Mouse (Mus musculus) hindlimb bud, embryonic 11.5 days (tissue): ENCODE data around the gene Ncs1.

Experiments
- DNase-seq: peaks from one replicate; pipeline ENCODE4 v3.0.0-alpha.2; 2012; ENCODE audit warnings: low read depth, low spot score; ENCODE audit errors: extremely low spot score

Ncs1 gene

DNA sequence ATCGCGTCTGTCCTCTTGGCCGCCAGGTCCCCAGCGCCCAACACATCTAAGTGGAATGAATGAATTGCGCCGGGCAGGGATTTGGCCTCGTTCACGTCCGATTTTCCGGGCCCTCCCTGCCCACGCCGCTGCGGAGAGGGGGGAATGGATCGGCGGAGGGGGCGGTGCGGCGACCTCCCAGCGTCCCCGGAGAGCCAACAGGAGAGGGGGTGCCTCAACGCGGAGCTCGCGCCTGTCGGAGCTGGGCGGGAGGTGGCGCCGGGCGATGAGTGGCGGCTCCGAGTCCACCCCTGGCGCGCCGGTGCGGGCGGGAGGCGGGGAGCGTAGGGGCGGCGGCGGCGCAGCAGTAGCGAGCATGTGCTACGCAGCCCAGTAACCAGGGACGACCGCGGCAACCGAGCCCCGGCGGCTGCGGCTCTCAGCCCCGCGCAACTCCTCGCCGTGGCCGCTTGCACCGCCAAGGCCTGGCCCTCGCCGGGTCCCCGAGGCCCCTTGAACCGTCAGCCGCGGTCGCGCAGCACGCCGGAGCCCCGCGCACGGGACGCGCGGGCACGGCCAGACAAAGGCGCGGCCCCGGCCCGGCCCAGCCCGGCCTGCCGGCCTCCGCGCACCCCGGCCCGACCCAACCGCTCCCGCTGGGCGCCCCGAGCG is at the start of gene Ncs1:
TSS of gene Ncs1 (plus strand) at position 333 of the 651 bp plus-strand sequence.
- no peak for DNase-seq

DNA sequence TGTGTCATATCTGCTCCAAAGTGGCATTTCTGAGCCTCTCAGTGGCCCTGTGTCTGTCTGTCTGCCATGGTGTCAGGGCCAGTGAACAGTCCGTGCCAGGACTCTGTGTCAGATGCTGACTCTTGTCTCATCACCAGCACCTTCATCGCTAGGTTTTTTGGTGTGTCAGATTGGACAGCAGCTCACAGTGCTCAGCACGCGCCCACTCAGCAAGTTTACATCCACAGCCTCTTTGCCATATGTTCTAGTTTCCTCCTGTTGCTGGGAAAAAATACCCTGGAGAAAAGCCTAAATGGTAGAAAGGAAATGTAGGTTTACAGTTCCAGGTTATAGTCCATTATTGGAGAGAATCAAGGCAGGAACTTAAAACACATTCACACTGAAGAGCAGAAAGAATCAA is 47.0 kb upstream of the Ncs1 start:
- no peak for DNase-seq

- DNase-seq: no peak
Measured at GRCm38 (mm10) chr2:31200051-31200450, 45.6 kb upstream of the Ncs1 start.

DNA sequence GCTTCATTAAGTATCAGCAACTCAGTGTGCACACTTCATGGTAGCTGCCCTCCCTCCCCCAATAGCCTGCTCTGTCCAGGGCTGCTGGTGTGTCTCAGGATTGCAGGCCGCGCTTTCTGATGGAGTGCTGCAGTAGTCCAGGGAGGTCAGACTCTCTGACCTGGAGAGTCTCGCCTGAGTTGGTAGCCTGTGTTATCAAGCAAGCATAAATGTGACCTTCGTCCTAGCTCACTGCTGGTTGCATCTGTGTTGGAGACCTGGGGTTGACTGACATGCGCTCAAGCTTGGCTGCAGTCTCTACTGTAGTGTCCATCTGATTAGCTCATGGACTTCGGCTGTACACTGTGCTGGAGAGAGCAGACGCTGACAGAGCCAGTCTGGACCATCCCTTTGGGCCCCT is 43.8 kb upstream of the Ncs1 start:
- DNase-seq: no peak

DNA sequence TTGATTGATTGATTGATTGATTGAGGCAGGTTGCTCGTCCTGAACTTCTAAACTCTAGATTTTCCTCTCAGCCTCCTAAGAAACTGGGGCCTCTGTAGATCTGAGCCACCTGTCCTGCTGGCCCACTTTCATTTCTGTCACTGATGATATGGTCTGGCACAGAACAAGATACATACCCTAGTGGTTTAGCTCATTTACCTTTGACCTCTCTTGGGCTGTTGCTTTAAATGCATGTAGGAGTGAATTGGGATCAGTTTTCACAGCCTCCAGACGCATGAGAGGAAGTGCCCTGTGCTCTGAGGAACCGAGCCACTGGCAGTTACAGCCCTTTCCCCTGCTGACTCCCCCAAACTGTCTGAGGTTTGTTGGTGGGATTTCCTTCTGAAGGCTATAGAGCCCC is 43.3 kb upstream of the Ncs1 start:
- DNase-seq: no peak

- no peak for DNase-seq
Measured at GRCm38 (mm10) chr2:31202956-31203355, 42.7 kb upstream of the Ncs1 start.

DNA sequence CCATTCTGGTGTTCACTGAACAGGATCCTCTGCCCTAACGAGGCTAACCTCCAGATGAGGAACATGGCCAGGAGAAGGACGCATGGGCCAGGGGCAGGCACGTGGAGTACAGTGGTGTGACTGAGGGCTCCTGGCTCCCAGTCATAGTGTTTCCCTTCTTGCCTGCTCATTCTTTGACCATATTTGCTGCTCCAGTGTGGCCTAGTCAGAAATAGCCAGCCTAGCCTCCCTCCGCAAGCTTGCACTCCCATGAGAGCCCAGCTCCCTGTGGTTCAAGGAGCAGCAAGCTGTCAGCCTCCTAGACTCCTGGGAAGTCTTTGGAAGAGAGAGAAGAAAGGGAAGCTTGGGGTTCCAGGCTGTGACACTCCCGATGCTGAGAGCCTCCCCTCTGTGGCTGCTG is 40.9 kb upstream of the Ncs1 start:
- DNase-seq: no peak

DNA sequence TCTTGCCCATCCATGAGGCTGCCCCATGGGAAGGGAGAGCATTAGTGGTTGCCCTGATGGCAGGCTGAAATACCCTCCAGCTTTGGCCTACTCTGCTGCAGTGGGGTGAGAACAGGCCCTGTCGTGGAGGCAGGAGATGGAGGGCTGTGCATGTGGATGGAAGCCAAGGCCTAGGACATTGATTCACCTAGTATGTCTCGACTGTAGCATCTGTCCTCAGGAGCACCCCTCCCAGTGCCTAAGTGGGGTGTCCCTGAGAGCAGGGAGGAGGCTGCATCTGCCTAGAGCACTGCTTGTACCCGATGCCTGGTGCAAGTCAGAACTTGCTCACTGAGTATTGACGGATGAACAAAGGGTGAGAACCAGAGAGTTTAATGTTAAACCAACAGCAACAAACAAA is 39.4 kb upstream of the Ncs1 start:
- no peak for DNase-seq

GRCm38 (mm10) chr2:31206882-31207281 is 38.7 kb upstream of the Ncs1 start:
- DNase-seq: no peak

DNA sequence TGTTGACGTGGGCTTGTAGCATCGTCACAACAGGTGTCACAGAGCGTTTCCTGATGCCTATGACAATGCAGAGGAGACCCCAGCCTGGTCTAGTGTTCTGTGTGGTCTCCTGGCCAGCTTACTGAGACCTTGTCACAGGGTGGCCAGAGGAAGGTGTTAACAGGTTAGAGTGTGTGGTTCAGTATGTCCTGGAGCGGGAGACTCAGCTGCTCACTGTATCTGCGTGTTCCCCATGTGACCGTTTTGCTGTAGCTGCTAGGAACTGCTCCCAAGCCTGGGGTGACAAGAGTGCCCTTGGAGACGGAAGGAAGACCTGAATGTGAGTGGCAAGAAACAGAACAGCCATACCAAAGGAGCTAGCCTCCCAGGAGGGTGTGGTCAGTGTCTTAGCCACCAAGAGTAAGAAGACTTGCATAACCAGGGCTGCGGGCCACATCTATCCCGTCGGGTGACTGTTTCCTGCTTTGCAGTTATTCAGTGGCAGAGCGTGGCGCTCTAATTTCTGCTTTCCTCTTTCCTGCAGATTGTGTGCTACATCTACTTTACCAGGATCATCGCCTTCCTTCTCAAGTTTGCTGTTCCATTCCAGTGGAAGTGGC is 37.0 kb upstream of the Ncs1 start:
- no peak for DNase-seq

GRCm38 (mm10) chr2:31209525-31209924 is 36.1 kb upstream of the Ncs1 start:
- no peak for DNase-seq

DNA sequence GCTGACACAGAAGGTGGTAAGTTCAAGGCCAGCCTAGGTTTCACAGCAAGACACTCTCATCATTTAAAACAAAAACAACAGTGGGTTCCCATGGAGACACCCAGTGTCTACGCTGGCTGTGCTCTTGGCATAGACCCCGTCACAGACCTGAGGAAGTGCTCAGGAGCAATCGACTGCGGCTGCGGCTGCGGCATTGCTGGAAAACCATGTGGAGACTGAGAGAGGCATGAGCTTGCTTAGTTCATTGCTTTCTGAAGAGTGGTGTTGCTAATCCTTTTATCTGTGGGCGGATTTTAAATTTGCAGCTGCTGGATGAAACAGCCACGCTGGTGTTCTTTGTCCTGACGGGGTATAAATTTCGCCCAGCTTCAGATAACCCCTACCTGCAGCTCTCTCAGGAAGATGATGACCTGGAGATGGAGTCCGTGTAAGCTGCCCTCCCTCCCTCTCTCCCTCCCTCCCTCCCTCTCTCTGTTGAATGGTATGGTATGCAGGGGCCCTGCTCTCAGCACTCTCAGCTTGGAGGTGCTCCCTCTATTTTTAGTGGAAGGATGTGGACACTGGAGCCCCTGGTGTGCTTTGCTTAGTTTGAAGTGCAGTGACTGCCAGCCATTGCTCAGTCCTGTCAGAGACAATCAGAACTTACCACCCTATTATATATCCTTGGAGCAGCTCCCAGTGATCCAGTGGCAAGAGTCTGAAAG is 35.3 kb upstream of the Ncs1 start:
- no peak for DNase-seq

- no peak for DNase-seq
Measured at GRCm38 (mm10) chr2:31211204-31211603, 34.4 kb upstream of the Ncs1 start.

- DNase-seq: no peak
Measured at GRCm38 (mm10) chr2:31214211-31214796, 31.3 kb upstream of the Ncs1 start.

GRCm38 (mm10) chr2:31218611-31219010 is 27.0 kb upstream of the Ncs1 start:
- DNase-seq: no peak

DNA sequence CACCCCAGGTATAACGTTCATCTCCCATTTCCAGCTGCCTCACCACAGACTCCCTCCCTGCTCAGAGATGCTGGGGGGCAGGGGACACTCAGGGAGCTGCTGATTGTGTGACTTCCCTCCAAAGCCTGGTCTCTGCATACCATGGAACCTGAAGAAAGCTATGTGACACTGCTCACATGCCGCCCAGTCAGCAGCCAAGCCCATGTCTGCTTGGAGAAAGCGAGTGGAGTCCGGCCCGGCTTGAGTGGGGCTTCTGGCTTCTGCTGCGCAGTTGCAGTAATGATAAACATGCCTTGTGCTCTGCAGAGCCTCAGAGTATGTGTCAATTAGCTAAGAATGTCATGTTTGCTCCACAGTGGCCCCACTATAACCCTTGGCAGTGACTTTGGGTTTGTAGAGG is 26.2 kb upstream of the Ncs1 start:
- no peak for DNase-seq

DNA sequence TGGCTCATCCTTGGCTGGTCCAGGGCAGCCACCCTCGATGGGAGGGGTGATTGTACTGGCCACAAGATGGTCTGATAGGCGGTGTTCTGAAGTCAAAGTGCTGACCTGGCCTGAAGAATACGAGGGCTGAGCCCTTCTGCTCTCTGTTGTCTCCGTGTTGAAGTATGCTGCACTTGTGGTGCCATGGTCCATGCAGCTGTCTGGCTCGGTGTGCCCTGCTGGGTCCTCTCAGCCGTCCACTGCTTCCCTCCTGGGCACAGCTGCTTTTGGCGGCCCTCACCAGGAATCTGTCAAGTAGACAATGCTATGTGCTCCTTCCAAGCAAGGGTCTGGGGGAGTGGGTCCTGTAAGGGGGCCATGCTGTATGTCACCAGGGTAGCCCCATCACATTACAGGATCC is 24.8 kb upstream of the Ncs1 start:
- DNase-seq: no peak

- no peak for DNase-seq
Measured at GRCm38 (mm10) chr2:31221582-31221981, 24.0 kb upstream of the Ncs1 start.

GRCm38 (mm10) chr2:31228768-31229311 is 16.8 kb upstream of the Ncs1 start:
- no peak for DNase-seq

GRCm38 (mm10) chr2:31239203-31239696 is 6.4 kb upstream of the Ncs1 start:
- DNase-seq: no peak

DNA sequence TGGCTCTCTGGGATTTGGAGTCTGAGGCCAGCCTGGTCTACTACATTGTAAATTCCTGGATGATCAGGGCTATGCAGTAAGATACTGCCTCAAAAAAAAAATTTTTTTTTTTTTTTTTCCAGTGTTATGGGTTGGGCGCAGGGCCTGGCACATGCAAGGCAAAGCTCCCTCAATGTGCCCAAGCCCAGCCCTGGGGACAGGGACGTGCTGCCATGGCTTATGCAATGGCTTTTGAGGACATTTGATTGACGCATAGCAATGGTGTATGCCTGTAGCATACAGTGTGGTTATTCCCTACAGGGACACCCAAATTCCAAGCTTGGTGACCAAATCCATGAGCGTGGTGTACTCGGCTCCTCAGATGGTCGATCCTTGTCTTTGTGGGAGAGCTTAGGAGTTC is 5.8 kb upstream of the Ncs1 start:
- DNase-seq: no peak

DNA sequence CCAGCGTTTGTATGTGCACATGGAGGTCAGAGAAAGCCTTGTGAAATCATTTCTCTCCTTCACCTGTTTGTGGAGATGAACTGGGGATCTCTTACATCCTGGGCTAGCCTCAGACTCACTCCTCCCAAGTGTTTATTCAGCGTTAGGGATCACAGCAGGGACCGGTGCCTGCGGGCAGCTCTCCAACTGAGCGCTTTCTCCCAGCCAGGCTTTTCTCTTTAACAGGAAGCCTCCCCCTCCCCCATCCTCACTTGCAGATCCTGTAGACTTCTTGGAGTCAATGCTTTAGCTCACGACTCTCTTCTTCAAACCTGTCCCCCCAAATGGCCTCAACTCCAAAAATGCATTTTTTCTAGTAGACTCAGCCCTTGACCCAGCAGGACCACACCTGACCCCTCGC is 4.0 kb upstream of the Ncs1 start:
- DNase-seq: no peak
